In genomic region chr4:150569135-150569833, GRCm38 (mm10) we compare ENCODE assay signal across 8 mouse cellular contexts.
DNase-seq lines count a peak whose midpoint lies in the region; ATAC-seq and TF ChIP-seq lines count a peak whose summit lies in the region.

No protein-coding gene starts in this region.

- peak overlapping the region; percentile 79 for H3K4me2 ChIP-seq in intestine, embryonic 15.5 days (replicated peaks)
- peak overlapping the region; percentile 76 for H3K4me2 ChIP-seq in limb, embryonic 12.5 days
- peak overlapping the region; percentile 89 for H3K4me2 ChIP-seq in midbrain, embryonic 12.5 days (replicated peaks)

- 0 out of 2 replicates have a peak, but pooled peaks have one; percentile 13 for TF ChIP-seq POLR2A in small intestine, adult 2 months (IDR thresholded peaks at IDR 0.05; ENCODE audit: low read depth, low read length)

- peak; percentile 81 for ATAC-seq in intestine, embryonic 15.5 days
- peak; percentile 82 for ATAC-seq in limb, embryonic 12.5 days (ENCODE audit: insufficient number of reproducible peaks, insufficient read depth, low FRiP score, low TSS enrichment, low read depth)
- peak; percentile 94 for ATAC-seq in midbrain, embryonic 12.5 days (ENCODE audit: low FRiP score, low read depth)
- ATAC-seq in monocyte, adult 5-6 weeks (replicated peaks; ENCODE audit: insufficient number of reproducible peaks, low FRiP score, low TSS enrichment, poor library complexity, severe bottlenecking): no peak

- peak overlapping the region; percentile 80 for H3K9ac ChIP-seq in intestine, embryonic 15.5 days
- H3K9ac ChIP-seq in limb, embryonic 12.5 days (replicated peaks): peak overlapping the region; percentile 93
- H3K9ac ChIP-seq in midbrain, embryonic 12.5 days (replicated peaks): peak overlapping the region; percentile 87

- H3K27ac ChIP-seq in intestine, embryonic 15.5 days: peak overlapping the region; percentile 98
- peak overlapping the region; percentile 92 for H3K27ac ChIP-seq in limb, embryonic 12.5 days
- H3K27ac ChIP-seq in midbrain, embryonic 12.5 days (replicated peaks): peak overlapping the region; percentile 89
- peak overlapping the region; percentile 93 for H3K27ac ChIP-seq in small intestine, adult 2 months (ENCODE audit: insufficient read depth, low read depth, low read length)

- no peaks in the 10 kb centered on the region for H3K27me3 ChIP-seq in intestine, embryonic 15.5 days (replicated peaks)
- H3K27me3 ChIP-seq in limb, embryonic 12.5 days: no peaks in the 10 kb centered on the region
- H3K27me3 ChIP-seq in midbrain, embryonic 12.5 days: 0 out of 2 replicates have a peak, but pooled peaks cover 4% of the 10 kb centered on the region
- no peaks in the 10 kb centered on the region for H3K27me3 ChIP-seq in small intestine, adult 2 months (ENCODE audit: control insufficient read depth, insufficient read depth, low read length)

- H3K4me1 ChIP-seq in intestine, embryonic 15.5 days (replicated peaks): peaks cover 27% of the 10 kb centered on the region
- H3K4me1 ChIP-seq in limb, embryonic 12.5 days (replicated peaks): peaks cover 33% of the 10 kb centered on the region
- H3K4me1 ChIP-seq in midbrain, embryonic 12.5 days: peaks cover 23% of the 10 kb centered on the region
- peaks cover 12% of the 10 kb centered on the region for H3K4me1 ChIP-seq in small intestine, adult 2 months (ENCODE audit: control insufficient read depth, insufficient read depth, insufficient read length, low read length)

- DNase-seq in adrenal gland, postnatal 10 days: peak; percentile 82
- peak; percentile 51 for DNase-seq in embryo, embryonic 11.5 days (ENCODE audit: low read depth, low spot score)
- DNase-seq in gastrocnemius, postnatal 36 days: peak; percentile 73 to 82

- no peaks in the 10 kb centered on the region for H3K9me3 ChIP-seq in intestine, embryonic 15.5 days
- H3K9me3 ChIP-seq in limb, embryonic 12.5 days: no peaks in the 10 kb centered on the region
- no peaks in the 10 kb centered on the region for H3K9me3 ChIP-seq in midbrain, embryonic 12.5 days

- under 1% methylated on average over 57 of the region's 73 CpGs for WGBS in intestine, embryonic 15.5 days
- WGBS in limb, embryonic 12.5 days: under 1% methylated on average over 70 of the region's 73 CpGs
- WGBS in midbrain, embryonic 12.5 days: under 1% methylated on average over 59 of the region's 73 CpGs
- under 1% methylated on average over 71 of the region's 73 CpGs for WGBS in small intestine, adult 2 months

- no peaks in the 10 kb centered on the region for H3K36me3 ChIP-seq in intestine, embryonic 15.5 days
- H3K36me3 ChIP-seq in limb, embryonic 12.5 days: peaks cover 11% of the 10 kb centered on the region
- H3K36me3 ChIP-seq in midbrain, embryonic 12.5 days: 0 out of 2 replicates have a peak, but pooled peaks cover 5% of the 10 kb centered on the region
- peaks cover 8% of the 10 kb centered on the region; the same call in 1 of the 2 replicates for H3K36me3 ChIP-seq in small intestine, adult 2 months (ENCODE audit: control insufficient read depth, insufficient read depth, low read length)

- intact Hi-C loops in gastrocnemius, postnatal 36 days (cut with DNase I): no loop called here

- peak overlapping the region; percentile 79 for H3K4me3 ChIP-seq in intestine, embryonic 15.5 days (replicated peaks)
- H3K4me3 ChIP-seq in limb, embryonic 12.5 days (replicated peaks): peak overlapping the region; percentile 82
- H3K4me3 ChIP-seq in midbrain, embryonic 12.5 days: peak overlapping the region; percentile 73
- H3K4me3 ChIP-seq in small intestine, adult 2 months (ENCODE audit: low read depth, low read length): peak overlapping the region; percentile 96

- TF ChIP-seq CTCF in small intestine, adult 2 months (IDR thresholded peaks at IDR 0.05; ENCODE audit: extremely low read depth, insufficient read length, insufficient replicate concordance, low read depth, low read length): no peak
